Comparison of ENCODE assay signal across 8 mouse cellular contexts in the genomic region with DNA sequence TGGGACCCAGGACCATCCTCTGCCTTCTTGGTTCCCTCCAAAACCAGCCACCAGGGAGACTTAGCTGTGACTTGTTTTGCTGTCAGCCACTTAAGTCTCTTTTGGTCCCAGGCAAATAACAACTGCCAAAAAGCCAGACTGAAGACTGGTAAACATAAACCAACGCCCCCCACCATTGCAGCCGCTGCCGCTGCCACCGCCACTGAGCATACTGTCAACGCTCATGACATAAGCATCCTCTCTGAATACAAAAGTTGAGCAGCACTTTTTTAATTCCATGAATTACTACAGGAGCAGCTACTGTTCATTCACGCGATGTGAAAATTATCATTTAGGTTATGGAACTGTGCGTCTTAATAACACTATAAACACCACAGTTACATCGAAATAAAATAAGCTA. TPM values are rescaled to one million over a fixed set of nuclear protein-coding genes. Genes with fewer than 3 reads are reported as not detected.
DNase-seq lines count a peak whose midpoint lies in the region; ATAC-seq lines count a peak whose summit lies in the region.

No protein-coding gene starts in this region.

- peaks cover 13 to 29% of the 10 kb centered on the region in 2 experiments for H3K4me1 ChIP-seq in heart, embryonic 14.5 days (ENCODE audit: control insufficient read depth in 2 of 2, insufficient read depth in 2 of 2, low read length in 2 of 2)
- H3K4me1 ChIP-seq in hindbrain, embryonic 14.5 days (replicated peaks; ENCODE audit: control insufficient read depth, insufficient read depth, low read length), result peaks cover 10% of the 10 kb centered on the region; the same call in 1 of the 2 replicates
- H3K4me1 ChIP-seq in midbrain, embryonic 15.5 days, result peaks cover 21% of the 10 kb centered on the region

- no peak for DNase-seq in heart, adult 11 months
- DNase-seq in T-cell, adult 2 months (ENCODE audit: low spot score), result peak; percentile 55
- no peak for DNase-seq in hindbrain, embryonic 14.5 days (ENCODE audit: low spot score)
- no peak for DNase-seq in adrenal gland, adult 8-10 months
- no peak for DNase-seq in right cerebral cortex, adult 2 months (ENCODE audit: low spot score in 2 of 2)
- no peak for DNase-seq in kidney, postnatal 10 days

- H3K27me3 ChIP-seq in heart, embryonic 14.5 days (ENCODE audit: control insufficient read depth, insufficient read depth, low read length), result no peaks in the 10 kb centered on the region
- no peaks in the 10 kb centered on the region for H3K27me3 ChIP-seq in hindbrain, embryonic 14.5 days (ENCODE audit: control insufficient read depth, insufficient read depth, low read length)
- H3K27me3 ChIP-seq in midbrain, embryonic 15.5 days (replicated peaks), result 0 out of 2 replicates have a peak, but pooled peaks cover 2% of the 10 kb centered on the region

- peak overlapping the region; percentile 46 to 86 for H3K4me3 ChIP-seq in heart, embryonic 14.5 days (ENCODE audit: control insufficient read depth in 1 of 2, insufficient read depth in 1 of 2, low read depth in 1 of 2, low read length in 2 of 2)
- H3K4me3 ChIP-seq in hindbrain, embryonic 14.5 days (replicated peaks; ENCODE audit: low read length), result peak overlapping the region; percentile 89
- H3K4me3 ChIP-seq in midbrain, embryonic 15.5 days, result peak overlapping the region; percentile 91

- 12% methylated on average over 9 of the region's 9 CpGs for WGBS in heart, embryonic 14.5 days
- 15% methylated on average over 9 of the region's 9 CpGs for WGBS in hindbrain, embryonic 14.5 days
- 20% methylated on average over 9 of the region's 9 CpGs for WGBS in midbrain, embryonic 15.5 days

- H3K27ac ChIP-seq in heart, embryonic 14.5 days (replicated peaks in 1 of 2; ENCODE audit: control insufficient read depth in 1 of 2, insufficient read depth in 1 of 2, low read depth in 2 of 2, low read length in 2 of 2), result no peak overlapping the region
- no peak overlapping the region for H3K27ac ChIP-seq in hindbrain, embryonic 14.5 days
- H3K27ac ChIP-seq in midbrain, embryonic 15.5 days, result no peak overlapping the region

- H3K36me3 ChIP-seq in heart, embryonic 14.5 days (ENCODE audit: control insufficient read depth, insufficient read depth, low read length), result no peaks in the 10 kb centered on the region
- no peaks in the 10 kb centered on the region for H3K36me3 ChIP-seq in hindbrain, embryonic 14.5 days (replicated peaks; ENCODE audit: control insufficient read depth, insufficient read depth)
- H3K36me3 ChIP-seq in midbrain, embryonic 15.5 days (replicated peaks), result no peaks in the 10 kb centered on the region

- H3K4me2 ChIP-seq in heart, embryonic 14.5 days (ENCODE audit: low read length), result peak overlapping the region; percentile 84
- H3K4me2 ChIP-seq in hindbrain, embryonic 14.5 days (replicated peaks), result peak overlapping the region; percentile 71
- peak overlapping the region; percentile 77 for H3K4me2 ChIP-seq in midbrain, embryonic 15.5 days

- ATAC-seq in heart, embryonic 14.5 days (ENCODE audit: insufficient number of reproducible peaks, insufficient read depth, low FRiP score, low read depth), result no peak
- no peak for ATAC-seq in hindbrain, embryonic 14.5 days (ENCODE audit: low FRiP score)
- ATAC-seq in midbrain, embryonic 15.5 days (replicated peaks), result no peak

- H3K9me3 ChIP-seq in heart, embryonic 14.5 days (ENCODE audit: control insufficient read depth, low read length), result no peaks in the 10 kb centered on the region
- no peaks in the 10 kb centered on the region for H3K9me3 ChIP-seq in hindbrain, embryonic 14.5 days (ENCODE audit: control insufficient read depth, low read length)
- H3K9me3 ChIP-seq in midbrain, embryonic 15.5 days, result no peaks in the 10 kb centered on the region

- peak overlapping the region; percentile 94 for H3K9ac ChIP-seq in heart, embryonic 14.5 days (ENCODE audit: low read length)
- H3K9ac ChIP-seq in hindbrain, embryonic 14.5 days, result peak overlapping the region; percentile 79
- 0 out of 2 replicates have a peak overlapping the region, but pooled peaks have one; percentile 87 for H3K9ac ChIP-seq in midbrain, embryonic 15.5 days

RNA-seq across cellular contexts. Expression of a gene that starts 1.6 kb away (rescaled TPM):
- 56.3 and 63.2 TPM in 2 replicates for polyA plus RNA-seq in heart, embryonic 14.5 days (2014; fragmentation: Nextera tagmentation; extraction: Ambion mirVana)
- polyA plus RNA-seq in hindbrain, embryonic 14.5 days (2014; fragmentation: Nextera tagmentation; extraction: Ambion mirVana), result 23.9 and 28.8 TPM in 2 replicates
- polyA plus RNA-seq in midbrain, embryonic 15.5 days (2015; fragmentation: Nextera tagmentation; extraction: Ambion mirVana), result 20.7 and 21.6 TPM in 2 replicates
- 10 to 100 TPM; 18.2 to 35.7 (median 28.5) TPM for total RNA-seq in adrenal gland, adult 8-10 months (2022)
